Mouse (Mus musculus) thymus, postnatal 25 days (tissue): ENCODE results near the gene Sdk1.
"Not testable (repeated sequence)": the region's sequence is repeated elsewhere in the genome, so short reads cannot be mapped to it uniquely, and the experiment has no call there.

Experiments
- DNase-seq: peaks from one replicate; pipeline ENCODE4 v3.0.0; 2022

Sdk1 gene

GRCm38 (mm10) chr5:141505281-141505680 is 264.0 kb downstream of the Sdk1 start:
- no peak for DNase-seq

GRCm38 (mm10) chr5:141506344-141506743 is 265.1 kb downstream of the Sdk1 start:
- DNase-seq: no peak

GRCm38 (mm10) chr5:141524801-141525715 is 283.8 kb downstream of the Sdk1 start:
- no peak for DNase-seq

- DNase-seq: no peak
These were observed 298.9 kb downstream of the Sdk1 start for GRCm38 (mm10) chr5:141540193-141540592.

GRCm38 (mm10) chr5:141542890-141543666 is 301.8 kb downstream of the Sdk1 start:
- no peak for DNase-seq

GRCm38 (mm10) chr5:141553444-141553843 is 312.2 kb downstream of the Sdk1 start:
- DNase-seq: no peak

GRCm38 (mm10) chr5:141558731-141559130 is 317.4 kb downstream of the Sdk1 start:
- DNase-seq: no peak

- no peak for DNase-seq
These were observed 319.0 kb downstream of the Sdk1 start for GRCm38 (mm10) chr5:141560325-141560724.

- DNase-seq: no peak
These were observed 320.8 kb downstream of the Sdk1 start for GRCm38 (mm10) chr5:141561989-141562560.

GRCm38 (mm10) chr5:141564197-141564596 is 322.9 kb downstream of the Sdk1 start:
- no peak for DNase-seq

- no peak for DNase-seq
These were observed 326.8 kb downstream of the Sdk1 start for GRCm38 (mm10) chr5:141568106-141568505.

- no peak for DNase-seq
These were observed 329.2 kb downstream of the Sdk1 start for GRCm38 (mm10) chr5:141570442-141570841.

GRCm38 (mm10) chr5:141574263-141574662 is 333.0 kb downstream of the Sdk1 start:
- DNase-seq: no peak

GRCm38 (mm10) chr5:141591246-141591645 is 350.0 kb downstream of the Sdk1 start:
- DNase-seq: no peak

- DNase-seq: no peak
These were observed 371.4 kb downstream of the Sdk1 start for GRCm38 (mm10) chr5:141612721-141613120.

GRCm38 (mm10) chr5:141615763-141616162 is 374.5 kb downstream of the Sdk1 start:
- no peak for DNase-seq

GRCm38 (mm10) chr5:141617660-141618059 is 376.4 kb downstream of the Sdk1 start:
- DNase-seq: no peak

GRCm38 (mm10) chr5:141625401-141625800 is 384.1 kb downstream of the Sdk1 start:
- DNase-seq: no peak

- DNase-seq: no peak
These were observed 390.4 kb downstream of the Sdk1 start for GRCm38 (mm10) chr5:141631641-141632040.

GRCm38 (mm10) chr5:141633271-141633670 is 392.0 kb downstream of the Sdk1 start:
- DNase-seq: no peak

GRCm38 (mm10) chr5:141636406-141636805 is 395.1 kb downstream of the Sdk1 start:
- no peak for DNase-seq

- DNase-seq: not testable (repeated sequence)
These were observed 395.8 kb downstream of the Sdk1 start for GRCm38 (mm10) chr5:141637054-141637453.

- no peak for DNase-seq
These were observed 404.4 kb downstream of the Sdk1 start for GRCm38 (mm10) chr5:141645671-141646070.
